Mouse (Mus musculus) urinary bladder, adult 18-20 months (tissue): ENCODE data around the gene Galnt9.

Source experiments
- DNase-seq, 2 experiments: peaks; one replicate each; pipeline ENCODE4 v3.0.0; 2022; ENCODE audit warnings: low spot score in 2 of 2, mixed read lengths in 2 of 2

Galnt9 gene

GRCm38 (mm10) chr5:110543951-110544690 is at the start of gene Galnt9:
Gene Galnt9, plus strand, starts transcription at chr5:110544355.
- peak in 1 of 2 experiments; percentile 34 for DNase-seq

GRCm38 (mm10) chr5:110494396-110494795 is 49.8 kb upstream of the Galnt9 start:
- no peak for DNase-seq

GRCm38 (mm10) chr5:110495051-110495450 is 49.1 kb upstream of the Galnt9 start:
- DNase-seq, result no peak

- no peak for DNase-seq
Observed at GRCm38 (mm10) chr5:110497556-110497955, 46.6 kb upstream of the Galnt9 start.

GRCm38 (mm10) chr5:110498071-110498470 is 46.1 kb upstream of the Galnt9 start:
- DNase-seq, result no peak

GRCm38 (mm10) chr5:110500233-110500632 is 43.9 kb upstream of the Galnt9 start:
- no peak for DNase-seq

GRCm38 (mm10) chr5:110503361-110503760 is 40.8 kb upstream of the Galnt9 start:
- no peak for DNase-seq

- no peak for DNase-seq
Observed at GRCm38 (mm10) chr5:110505611-110506294, 38.4 kb upstream of the Galnt9 start.

GRCm38 (mm10) chr5:110506295-110506616 is 37.9 kb upstream of the Galnt9 start:
- DNase-seq, result no peak

GRCm38 (mm10) chr5:110506856-110507255 is 37.3 kb upstream of the Galnt9 start:
- no peak for DNase-seq

GRCm38 (mm10) chr5:110507943-110508342 is 36.2 kb upstream of the Galnt9 start:
- DNase-seq, result no peak

GRCm38 (mm10) chr5:110510357-110510756 is 33.8 kb upstream of the Galnt9 start:
- DNase-seq, result no peak

GRCm38 (mm10) chr5:110513791-110514190 is 30.4 kb upstream of the Galnt9 start:
- no peak for DNase-seq

- DNase-seq, result no peak
Observed at GRCm38 (mm10) chr5:110514694-110515093, 29.5 kb upstream of the Galnt9 start.

- DNase-seq, result no peak
Observed at GRCm38 (mm10) chr5:110516390-110516789, 27.8 kb upstream of the Galnt9 start.

GRCm38 (mm10) chr5:110518086-110518783 is 25.9 kb upstream of the Galnt9 start:
- no peak for DNase-seq

GRCm38 (mm10) chr5:110520974-110521373 is 23.2 kb upstream of the Galnt9 start:
- no peak for DNase-seq

- no peak for DNase-seq
Observed at GRCm38 (mm10) chr5:110521822-110522221, 22.3 kb upstream of the Galnt9 start.

- DNase-seq, result no peak
Observed at GRCm38 (mm10) chr5:110523296-110523695, 20.9 kb upstream of the Galnt9 start.

GRCm38 (mm10) chr5:110525701-110526100 is 18.5 kb upstream of the Galnt9 start:
- no peak for DNase-seq

GRCm38 (mm10) chr5:110526556-110526955 is 17.6 kb upstream of the Galnt9 start:
- DNase-seq, result no peak

GRCm38 (mm10) chr5:110531091-110531490 is 13.1 kb upstream of the Galnt9 start:
- DNase-seq, result no peak

GRCm38 (mm10) chr5:110534402-110534801 is 9.8 kb upstream of the Galnt9 start:
- DNase-seq, result no peak
